Mouse (Mus musculus): ENCODE measurements around the gene Ppt1. TPM values are rescaled to one million over a fixed set of nuclear protein-coding genes. Genes with fewer than 3 reads are reported as not detected.

Ppt1 gene
- total RNA-seq, 2 experiments from 2014 or later = 45.9 to 54.5 TPM

Other genes starting within 250 kb of the Ppt1 start
- gene 9530002B09Rik, start 147.0 kb upstream of the Ppt1 start, total RNA-seq (2021) = not detected
- gene Cap1, start 49.8 kb downstream of the Ppt1 start, total RNA-seq (2021) = 100 to 1,000 TPM; 128 TPM
- gene Mfsd2a, start 124.9 kb downstream of the Ppt1 start, total RNA-seq (2021) = 10 to 100 TPM in 1 of 2 experiments, under 1 TPM in 1; 0.58 to 19.2 TPM
- gene Mycl, start 159.4 kb downstream of the Ppt1 start, total RNA-seq (2021) = 1 to 10 TPM; 3.6 to 5.6 TPM
- 10 to 100 TPM; 19.7 to 22.7 TPM for gene Trit1, start 180.4 kb downstream of the Ppt1 start, total RNA-seq (2021)

Measured in adrenal gland, postnatal 10 days (tissue).